Mouse (Mus musculus) gastrocnemius, postnatal 25 days (tissue): ENCODE measurements at regions not wholly inside any gene's neighbourhood (a gene's known extent, or its start where the extent isn't known, plus 50 kb on each side); places are given as distances from the start of the nearest gene placed in this dataset.
"Not testable (repeated sequence)": the region's sequence is repeated elsewhere in the genome, so short reads cannot be mapped to it uniquely, and the experiment has no call there.

Experiments used
- DNase-seq: peaks from one replicate; pipeline ENCODE4 v3.0.0; 2022

- no peak for DNase-seq
These were observed 52.0 kb upstream of the Trpm1 start for GRCm38 (mm10) chr7:64101679-64102078.

GRCm38 (mm10) chr7:64099606-64100005 is 54.0 kb upstream of the Trpm1 start:
- DNase-seq: no peak

- DNase-seq: no peak
These were observed 63.6 kb upstream of the Trpm1 start for GRCm38 (mm10) chr7:64090067-64090466.

GRCm38 (mm10) chr7:64089034-64089433 is 64.6 kb upstream of the Trpm1 start:
- no peak for DNase-seq

GRCm38 (mm10) chr7:64083978-64084377 is 69.7 kb upstream of the Trpm1 start:
- DNase-seq: not testable (repeated sequence)

- no peak for DNase-seq
These were observed 71.0 kb upstream of the Trpm1 start for GRCm38 (mm10) chr7:64082651-64083050.

GRCm38 (mm10) chr7:64082201-64082600 is 71.4 kb upstream of the Trpm1 start:
- DNase-seq: no peak

GRCm38 (mm10) chr7:64081618-64082017 is 72.0 kb upstream of the Trpm1 start:
- no peak for DNase-seq

- no peak for DNase-seq
These were observed 72.6 kb upstream of the Trpm1 start for GRCm38 (mm10) chr7:64081019-64081418.

- no peak for DNase-seq
These were observed 74.3 kb upstream of the Trpm1 start for GRCm38 (mm10) chr7:64079301-64079700.

GRCm38 (mm10) chr7:64078646-64079045 is 75.0 kb upstream of the Trpm1 start:
- DNase-seq: no peak

GRCm38 (mm10) chr7:64077526-64077925 is 76.1 kb upstream of the Trpm1 start:
- no peak for DNase-seq

GRCm38 (mm10) chr7:64076764-64077360 is 76.8 kb upstream of the Trpm1 start:
- DNase-seq: no peak

- no peak for DNase-seq
These were observed 77.8 kb upstream of the Trpm1 start for GRCm38 (mm10) chr7:64075696-64076313.

- no peak for DNase-seq
These were observed 78.9 kb upstream of the Trpm1 start for GRCm38 (mm10) chr7:64074661-64075234.

GRCm38 (mm10) chr7:64074186-64074585 is 79.4 kb upstream of the Trpm1 start:
- DNase-seq: no peak

GRCm38 (mm10) chr7:64073781-64074180 is 79.9 kb upstream of the Trpm1 start:
- no peak for DNase-seq

GRCm38 (mm10) chr7:64070930-64071329 is 82.7 kb upstream of the Trpm1 start:
- no peak for DNase-seq

- no peak for DNase-seq
These were observed 87.9 kb upstream of the Trpm1 start for GRCm38 (mm10) chr7:64065529-64066247.

- DNase-seq: peak; percentile 48
These were observed 89.0 kb upstream of the Trpm1 start for GRCm38 (mm10) chr7:64064460-64065241.

GRCm38 (mm10) chr7:64061170-64061569 is 92.5 kb upstream of the Trpm1 start:
- no peak for DNase-seq

GRCm38 (mm10) chr7:64060582-64060981 is 93.1 kb upstream of the Trpm1 start:
- no peak for DNase-seq
